Mouse (Mus musculus) midbrain, embryonic 11.5 days (tissue): Measurements from ENCODE around the gene Setd5. TPM values are rescaled to one million over a fixed set of nuclear protein-coding genes. Genes with fewer than 3 reads are reported as not detected.

Experiments
- ATAC-seq: fragments of 200-750 bp; cut with Nextera tagmentation; 2 replicates; pipeline ENCODE4 v1.8.0; 2017; ENCODE audit warnings: moderate TSS enrichment, moderate library complexity; ENCODE audit not compliant: low FRiP score
- DNase-seq: peaks from one replicate; pipeline ENCODE4 v3.0.0; 2015; ENCODE audit warnings: low spot score; ENCODE audit errors: missing footprints
- H3K27ac ChIP-seq: fragments of 300-500 bp; sonication (generic); 2 replicates; pipeline ENCODE4 v1.5.1; 2014; ENCODE audit warnings: low read depth, low read length
- H3K27me3 ChIP-seq: fragments of 300-500 bp; sonication (generic); 2 replicates; pipeline ENCODE4 v1.6.1; 2014; ENCODE audit warnings: mild to moderate bottlenecking, low read length, moderate library complexity, mixed read lengths; ENCODE audit not compliant: control insufficient read depth, insufficient read depth
- H3K36me3 ChIP-seq: fragments of 300-500 bp; sonication (generic); 2 replicates; pipeline ENCODE4 v1.6.1; 2014; ENCODE audit warnings: mild to moderate bottlenecking, low read length, moderate library complexity, mixed read lengths; ENCODE audit not compliant: control insufficient read depth, insufficient read depth
- H3K4me1 ChIP-seq: fragments of 300-500 bp; sonication (generic); 2 replicates; pipeline ENCODE4 v1.6.1; 2014; ENCODE audit warnings: low read length; ENCODE audit not compliant: control insufficient read depth, insufficient read depth
- H3K4me2 ChIP-seq: fragments of 300-500 bp; sonication (generic); 2 replicates; pipeline ENCODE4 v1.6.1; 2014; ENCODE audit warnings: mild to moderate bottlenecking, moderate library complexity
- H3K4me3 ChIP-seq: fragments of 300-500 bp; sonication (generic); 2 replicates; pipeline ENCODE4 v1.5.1; 2014; ENCODE audit warnings: low read depth, low read length
- H3K9ac ChIP-seq: fragments of 300-500 bp; sonication (generic); 2 replicates; pipeline ENCODE4 v1.6.1; 2014; ENCODE audit warnings: low read length
- H3K9me3 ChIP-seq: fragments of 300-500 bp; sonication (generic); 2 replicates; pipeline ENCODE4 v1.6.1; 2016; ENCODE audit warnings: low read length; ENCODE audit not compliant: control insufficient read depth
- WGBS: fragments of 180-500 bp; shearing (Covaris S2); extraction: QIAGEN DNeasy Blood & Tissue Kit; methylation state at CpG from one replicate; pipeline ENCODE4 v1.1.7; 2014; 5-methylcytosine and 5-hydroxymethylcytosine counted together
- polyA plus RNA-seq: library from polyadenylated mRNA; unstranded; fragments of >200 nt; fragmentation: Nextera tagmentation; extraction: Ambion mirVana; gene quantifications from 2 replicates; pipeline ENCODE4 v1.2.1, GENCODE M21; 2014

The Setd5 gene
- polyA plus RNA-seq, 1 experiment from 2014 or later = 75.5 TPM

- Histone ChIP-seq H3K4me3 (no peak overlapping the region), H3K27me3 (no peaks in the 10 kb centered on the region), H3K9ac (no peak overlapping the region), H3K4me1 (no peaks in the 10 kb centered on the region), H3K27ac (no peak overlapping the region), H3K4me2 (no peak overlapping the region), H3K36me3 (peaks cover 13% of the 10 kb centered on the region), H3K9me3 (no peaks in the 10 kb centered on the region)
- DNase-seq (no peak), ATAC-seq (no peak)
- WGBS = 100% methylated on average over 1 of the region's 1 CpGs
These were observed 8.0 kb upstream of the Setd5 start for GRCm38 (mm10) chr6:113069154-113069553.

- Histone ChIP-seq H3K27me3 (no peaks in the 10 kb centered on the region), H3K36me3 (no peaks in the 10 kb centered on the region), H3K4me2 (peak overlapping the region; percentile 93), H3K9ac (peak overlapping the region; percentile 99), H3K4me3 (peak overlapping the region; percentile 99), H3K27ac (no peak overlapping the region; the same call in 1 of the 2 replicates), H3K9me3 (no peaks in the 10 kb centered on the region), H3K4me1 (peaks cover 20% of the 10 kb centered on the region)
- ATAC-seq = no peak
- 43% methylated on average over 3 of the region's 3 CpGs for WGBS
- peak; percentile 90 for DNase-seq
These were observed 1.9 kb upstream of the Setd5 start for GRCm38 (mm10) chr6:113075261-113075660.

GRCm38 (mm10) chr6:113076012-113076685, 1.0 kb upstream of the Setd5 start:
- DNase-seq (peak; percentile 99), ATAC-seq (peak; percentile 85)
- no peaks in the 10 kb centered on the region for H3K9me3 ChIP-seq
- H3K4me3 ChIP-seq = peak overlapping the region; percentile 99
- no peaks in the 10 kb centered on the region for H3K27me3 ChIP-seq
- 0% methylated on average over 46 of the region's 55 CpGs for WGBS
- no peaks in the 10 kb centered on the region for H3K36me3 ChIP-seq
- peak overlapping the region; percentile 93 for H3K4me2 ChIP-seq
- H3K4me1 ChIP-seq = peaks cover 22% of the 10 kb centered on the region
- peak overlapping the region; percentile 99 for H3K9ac ChIP-seq
- peak overlapping the region; percentile 100 for H3K27ac ChIP-seq

- peak overlapping the region; percentile 99 for H3K9ac ChIP-seq
- peak overlapping the region; percentile 100 for H3K27ac ChIP-seq
- ATAC-seq = no peak
- peak overlapping the region; percentile 99 for H3K4me3 ChIP-seq
- H3K4me2 ChIP-seq = peak overlapping the region; percentile 94
- no peaks in the 10 kb centered on the region for H3K36me3 ChIP-seq
- peaks cover 34% of the 10 kb centered on the region for H3K4me1 ChIP-seq
- no peaks in the 10 kb centered on the region for H3K27me3 ChIP-seq
- WGBS = under 1% methylated on average over 28 of the region's 28 CpGs
- peak; percentile 95 for DNase-seq
- no peaks in the 10 kb centered on the region for H3K9me3 ChIP-seq
These were observed 435 bp downstream of the Setd5 start for GRCm38 (mm10) chr6:113077569-113078030.

GRCm38 (mm10) chr6:113078031-113078721, 1.0 kb downstream of the Setd5 start:
- H3K4me2 ChIP-seq = peak overlapping the region; percentile 94
- peak overlapping the region; percentile 99 for H3K4me3 ChIP-seq
- H3K27me3 ChIP-seq = no peaks in the 10 kb centered on the region
- H3K36me3 ChIP-seq = no peaks in the 10 kb centered on the region
- H3K9ac ChIP-seq = peak overlapping the region; percentile 99
- DNase-seq = peak; percentile 96
- ATAC-seq = no peak
- H3K27ac ChIP-seq = peak overlapping the region; percentile 100
- H3K4me1 ChIP-seq = peaks cover 34% of the 10 kb centered on the region
- under 1% methylated on average over 18 of the region's 18 CpGs for WGBS
- H3K9me3 ChIP-seq = no peaks in the 10 kb centered on the region

GRCm38 (mm10) chr6:113079492-113079891, 2.3 kb downstream of the Setd5 start:
- no peaks in the 10 kb centered on the region for H3K27me3 ChIP-seq
- peak overlapping the region; percentile 37; the same call in 1 of the 2 replicates for H3K9ac ChIP-seq
- no peaks in the 10 kb centered on the region for H3K36me3 ChIP-seq
- peak overlapping the region; percentile 99 for H3K4me3 ChIP-seq
- ATAC-seq = no peak
- H3K27ac ChIP-seq = peak overlapping the region; percentile 54
- H3K9me3 ChIP-seq = no peaks in the 10 kb centered on the region
- DNase-seq = peak; percentile 90
- H3K4me1 ChIP-seq = peaks cover 38% of the 10 kb centered on the region
- 0% methylated on average over 3 of the region's 3 CpGs for WGBS
- H3K4me2 ChIP-seq = peak overlapping the region; percentile 94

GRCm38 (mm10) chr6:113082229-113082628, 5.1 kb downstream of the Setd5 start:
- no peaks in the 10 kb centered on the region for H3K27me3 ChIP-seq
- WGBS = 17% methylated on average over 6 of the region's 6 CpGs
- peak overlapping the region; percentile 2; the same call in 1 of the 2 replicates for H3K4me3 ChIP-seq
- peak; percentile 94 for DNase-seq
- H3K9me3 ChIP-seq = no peaks in the 10 kb centered on the region
- peak overlapping the region; percentile 70 for H3K27ac ChIP-seq
- ATAC-seq = peak; percentile 58
- no peaks in the 10 kb centered on the region for H3K36me3 ChIP-seq
- H3K4me1 ChIP-seq = peaks cover 30% of the 10 kb centered on the region
- H3K4me2 ChIP-seq = peak overlapping the region; percentile 33
- H3K9ac ChIP-seq = peak overlapping the region; percentile 29; the same call in 1 of the 2 replicates

GRCm38 (mm10) chr6:113084590-113084989, 7.4 kb downstream of the Setd5 start:
- H3K4me1 ChIP-seq = peaks cover 23% of the 10 kb centered on the region
- H3K4me3 ChIP-seq = no peak overlapping the region
- no peak for ATAC-seq
- H3K27ac ChIP-seq = no peak overlapping the region
- no peaks in the 10 kb centered on the region for H3K36me3 ChIP-seq
- DNase-seq = no peak
- no peaks in the 10 kb centered on the region for H3K9me3 ChIP-seq
- H3K9ac ChIP-seq = no peak overlapping the region
- H3K27me3 ChIP-seq = no peaks in the 10 kb centered on the region
- 80% methylated on average over 4 of the region's 4 CpGs for whole genome bisulfite sequencing
- no peak overlapping the region for H3K4me2 ChIP-seq

GRCm38 (mm10) chr6:113093206-113093605, 16.0 kb downstream of the Setd5 start:
- H3K27ac ChIP-seq = no peak overlapping the region
- H3K4me3 ChIP-seq = no peak overlapping the region
- no peak overlapping the region for H3K9ac ChIP-seq
- H3K9me3 ChIP-seq = no peaks in the 10 kb centered on the region
- H3K4me2 ChIP-seq = no peak overlapping the region
- DNase-seq = no peak
- H3K27me3 ChIP-seq = no peaks in the 10 kb centered on the region
- no peaks in the 10 kb centered on the region for H3K4me1 ChIP-seq
- H3K36me3 ChIP-seq = no peaks in the 10 kb centered on the region
- 93% methylated on average over 3 of the region's 3 CpGs for WGBS
- ATAC-seq = no peak
